Mouse (Mus musculus): ENCODE results near the gene Zfand3. TPM values are rescaled to one million over a fixed set of nuclear protein-coding genes. Genes with fewer than 3 reads are reported as not detected.

Zfand3 gene
- polyA plus RNA-seq, 1 experiment from 2014 or later: 54.9 TPM

DNA sequence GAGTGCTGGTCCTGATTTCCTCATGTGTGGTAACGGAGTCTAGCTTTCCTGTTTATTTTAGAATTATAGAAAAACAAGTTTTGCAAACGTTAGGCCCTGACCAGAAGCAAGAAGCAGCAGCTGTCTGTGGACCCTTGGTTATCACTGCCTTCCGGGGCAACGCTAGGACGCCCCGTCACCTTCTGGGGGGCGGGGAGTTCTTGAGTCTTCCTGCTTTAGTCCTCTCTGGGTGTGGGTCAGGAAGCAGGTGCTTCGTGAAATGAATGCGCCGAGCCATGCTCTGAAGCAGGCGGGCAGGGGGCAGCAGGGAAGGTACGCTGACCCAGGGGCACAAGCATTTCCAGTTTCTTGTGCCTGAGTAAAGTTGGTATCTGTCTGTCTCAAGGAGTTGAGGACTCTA, 129.1 kb downstream of the Zfand3 start:
- H3K27ac ChIP-seq (replicated peaks): no peak overlapping the region
- H3K9me3 ChIP-seq (replicated peaks): no peaks in the 10 kb centered on the region
- no peak overlapping the region for H3K4me2 ChIP-seq (replicated peaks)
- no peak for ATAC-seq (ENCODE audit: insufficient number of reproducible peaks, low FRiP score, low TSS enrichment, low read depth)
- no peak overlapping the region for H3K9ac ChIP-seq
- 0 out of 2 replicates have a peak, but pooled peaks cover 6% of the 10 kb centered on the region for H3K36me3 ChIP-seq
- no peak overlapping the region for H3K4me3 ChIP-seq (replicated peaks)
- no peaks in the 10 kb centered on the region for H3K27me3 ChIP-seq
- peaks cover 3% of the 10 kb centered on the region; the same call in 1 of the 2 replicates for H3K4me1 ChIP-seq
- WGBS: 87% methylated on average over 12 of the region's 12 CpGs

DNA sequence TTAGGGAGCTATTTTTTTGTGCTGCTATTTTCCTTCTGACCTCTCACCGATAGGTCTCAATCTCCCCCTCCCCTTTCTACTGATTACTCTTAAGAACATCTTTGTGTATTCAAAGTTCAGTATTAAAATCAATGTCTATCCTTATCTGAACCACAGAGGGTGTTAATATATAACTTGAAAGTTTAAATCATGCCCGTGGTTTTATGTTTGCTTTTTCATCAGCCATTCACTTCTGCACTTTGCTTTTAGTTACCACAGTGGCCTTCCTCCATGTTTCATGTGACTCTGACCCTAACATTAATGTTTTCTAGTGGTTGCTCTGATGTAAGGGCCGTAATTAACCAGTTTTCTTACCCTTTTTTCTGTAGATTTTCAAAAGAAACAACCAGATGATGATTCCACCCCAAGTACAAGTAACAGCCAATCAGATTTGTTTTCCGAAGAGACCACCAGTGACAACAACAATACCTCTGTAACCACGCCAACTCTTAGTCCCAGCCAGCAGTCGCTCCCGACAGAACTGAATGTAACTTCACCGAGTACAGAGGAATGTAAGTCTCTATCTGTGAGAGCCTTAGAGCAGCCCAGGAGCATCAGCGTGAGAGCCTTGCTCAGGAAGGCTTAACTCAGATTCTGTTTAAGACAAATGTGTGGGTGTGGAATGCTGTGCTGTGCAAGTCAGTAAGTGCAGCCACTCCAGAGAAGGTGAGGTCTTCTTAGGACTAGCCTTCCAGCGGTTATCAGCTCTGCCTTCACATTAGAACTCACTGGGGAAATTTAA, 130.6 kb downstream of the Zfand3 start:
- Histone ChIP-seq H3K27me3 (no peaks in the 10 kb centered on the region), H3K27ac (replicated peaks) (no peak overlapping the region), H3K4me3 (replicated peaks) (no peak overlapping the region), H3K9ac (no peak overlapping the region), H3K36me3 (0 out of 2 replicates have a peak, but pooled peaks cover 6% of the 10 kb centered on the region), H3K4me2 (replicated peaks) (no peak overlapping the region), H3K9me3 (replicated peaks) (no peaks in the 10 kb centered on the region), H3K4me1 (peaks cover 3% of the 10 kb centered on the region; the same call in 1 of the 2 replicates)
- 69% methylated on average over 10 of the region's 10 CpGs for WGBS
- no peak for ATAC-seq (ENCODE audit: insufficient number of reproducible peaks, low FRiP score, low TSS enrichment, low read depth)

DNA sequence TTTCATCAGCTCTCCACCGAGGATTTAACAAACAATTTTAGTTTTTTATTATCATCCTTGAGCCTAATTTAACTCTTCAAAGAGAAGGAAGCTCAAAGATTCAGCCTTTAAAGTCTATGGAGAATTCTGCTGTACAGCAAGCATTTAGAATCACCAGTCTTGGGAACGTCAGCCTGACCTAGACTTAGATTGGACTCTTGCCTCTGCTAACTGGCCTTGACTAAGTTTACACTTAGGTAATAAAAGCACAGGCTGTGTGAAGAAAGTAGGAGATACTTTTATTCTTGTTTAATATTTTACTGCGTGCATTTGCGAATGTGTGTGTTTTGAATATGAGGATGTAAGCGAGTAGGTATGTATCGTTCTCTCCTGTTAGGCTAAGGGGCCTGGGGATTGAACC, 131.4 kb downstream of the Zfand3 start:
- no peak for ATAC-seq (ENCODE audit: insufficient number of reproducible peaks, low FRiP score, low TSS enrichment, low read depth)
- Histone ChIP-seq H3K4me3 (replicated peaks) (no peak overlapping the region), H3K9ac (no peak overlapping the region), H3K9me3 (replicated peaks) (no peaks in the 10 kb centered on the region), H3K36me3 (0 out of 2 replicates have a peak, but pooled peaks cover 6% of the 10 kb centered on the region), H3K4me1 (peaks cover 3% of the 10 kb centered on the region; the same call in 1 of the 2 replicates), H3K27me3 (no peaks in the 10 kb centered on the region), H3K4me2 (replicated peaks) (no peak overlapping the region), H3K27ac (replicated peaks) (no peak overlapping the region)
- 89% methylated on average over 6 of the region's 6 CpGs for WGBS

DNA sequence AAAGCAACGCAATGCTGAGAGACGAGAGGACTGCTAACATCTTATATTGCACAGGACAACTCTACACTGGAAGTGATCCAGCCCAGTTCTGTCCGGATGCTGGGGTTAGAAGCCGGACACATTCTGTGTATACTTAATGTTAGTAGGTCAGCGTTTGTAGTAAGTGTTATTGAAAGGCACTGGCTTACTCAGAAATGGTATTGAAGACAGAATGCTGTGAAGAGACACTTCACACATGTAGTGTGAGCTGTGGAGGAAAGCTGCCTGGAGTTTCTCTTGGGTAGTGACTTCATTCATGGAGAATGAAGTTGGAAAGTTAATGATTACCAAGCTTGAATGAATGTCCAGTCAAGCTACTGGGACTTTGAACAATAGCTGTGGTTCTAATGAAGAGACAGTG, 132.2 kb downstream of the Zfand3 start:
- no peaks in the 10 kb centered on the region for H3K27me3 ChIP-seq
- H3K27ac ChIP-seq (replicated peaks): no peak overlapping the region
- H3K4me3 ChIP-seq (replicated peaks): no peak overlapping the region
- WGBS: 90% methylated on average over 5 of the region's 5 CpGs
- H3K9me3 ChIP-seq (replicated peaks): no peaks in the 10 kb centered on the region
- no peak overlapping the region for H3K9ac ChIP-seq
- ATAC-seq (ENCODE audit: insufficient number of reproducible peaks, low FRiP score, low TSS enrichment, low read depth): no peak
- H3K36me3 ChIP-seq: 0 out of 2 replicates have a peak, but pooled peaks cover 6% of the 10 kb centered on the region
- no peak overlapping the region for H3K4me2 ChIP-seq (replicated peaks)
- peaks cover 3% of the 10 kb centered on the region; the same call in 1 of the 2 replicates for H3K4me1 ChIP-seq

DNA sequence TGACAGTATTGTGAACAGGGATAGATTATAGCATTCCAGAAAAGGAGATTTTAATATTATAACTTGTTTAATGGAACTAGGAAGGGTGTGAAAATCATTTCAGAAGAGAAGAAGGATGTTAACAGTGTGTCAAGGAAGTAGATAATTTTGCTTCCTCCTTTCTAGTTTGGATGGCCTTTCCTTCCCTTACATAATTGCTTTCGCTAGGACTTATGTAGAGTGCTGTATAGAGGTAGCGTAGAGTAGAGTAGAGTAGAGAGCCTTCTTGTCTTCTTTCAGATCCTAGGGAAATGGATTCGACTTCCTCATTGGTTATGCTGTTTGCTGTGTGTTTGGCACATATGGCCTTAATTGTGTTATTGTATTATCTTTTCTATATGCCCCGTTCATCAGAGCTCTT, 132.6 kb downstream of the Zfand3 start:
- Histone ChIP-seq H3K27me3 (no peaks in the 10 kb centered on the region), H3K9me3 (replicated peaks) (no peaks in the 10 kb centered on the region), H3K9ac (no peak overlapping the region), H3K4me3 (replicated peaks) (no peak overlapping the region), H3K36me3 (0 out of 2 replicates have a peak, but pooled peaks cover 6% of the 10 kb centered on the region), H3K27ac (replicated peaks) (no peak overlapping the region), H3K4me2 (replicated peaks) (no peak overlapping the region), H3K4me1 (peaks cover 2% of the 10 kb centered on the region; the same call in 1 of the 2 replicates)
- WGBS: 77% methylated on average over 4 of the region's 4 CpGs
- no peak for ATAC-seq (ENCODE audit: insufficient number of reproducible peaks, low FRiP score, low TSS enrichment, low read depth)

DNA sequence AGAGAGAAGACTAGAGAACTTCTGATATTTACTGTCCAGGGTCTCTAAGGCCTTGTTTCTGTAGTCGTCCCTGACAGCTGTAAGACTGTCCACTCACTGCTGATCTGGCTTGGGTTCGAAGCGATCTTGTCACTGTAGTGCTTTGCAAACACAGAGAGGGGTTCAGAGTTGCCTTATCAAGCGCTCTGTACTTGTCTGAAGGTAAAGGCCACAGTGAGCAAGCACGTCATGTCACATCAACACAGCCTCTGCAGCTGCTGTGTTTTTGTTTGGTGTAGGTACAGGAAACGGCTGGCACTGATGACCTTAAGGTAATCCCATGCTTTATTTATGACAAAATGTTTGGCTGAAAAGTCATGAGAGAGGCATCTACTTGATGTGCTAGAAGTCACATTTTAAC, 139.6 kb downstream of the Zfand3 start:
- Histone ChIP-seq H3K27ac (replicated peaks) (no peak overlapping the region), H3K36me3 (no peaks in the 10 kb centered on the region), H3K4me3 (replicated peaks) (no peak overlapping the region), H3K9ac (no peak overlapping the region), H3K4me1 (no peaks in the 10 kb centered on the region; the same call in 1 of the 2 replicates), H3K4me2 (replicated peaks) (no peak overlapping the region), H3K27me3 (no peaks in the 10 kb centered on the region), H3K9me3 (replicated peaks) (no peaks in the 10 kb centered on the region)
- ATAC-seq (ENCODE audit: insufficient number of reproducible peaks, low FRiP score, low TSS enrichment, low read depth): no peak
- 81% methylated on average over 6 of the region's 6 CpGs for WGBS

DNA sequence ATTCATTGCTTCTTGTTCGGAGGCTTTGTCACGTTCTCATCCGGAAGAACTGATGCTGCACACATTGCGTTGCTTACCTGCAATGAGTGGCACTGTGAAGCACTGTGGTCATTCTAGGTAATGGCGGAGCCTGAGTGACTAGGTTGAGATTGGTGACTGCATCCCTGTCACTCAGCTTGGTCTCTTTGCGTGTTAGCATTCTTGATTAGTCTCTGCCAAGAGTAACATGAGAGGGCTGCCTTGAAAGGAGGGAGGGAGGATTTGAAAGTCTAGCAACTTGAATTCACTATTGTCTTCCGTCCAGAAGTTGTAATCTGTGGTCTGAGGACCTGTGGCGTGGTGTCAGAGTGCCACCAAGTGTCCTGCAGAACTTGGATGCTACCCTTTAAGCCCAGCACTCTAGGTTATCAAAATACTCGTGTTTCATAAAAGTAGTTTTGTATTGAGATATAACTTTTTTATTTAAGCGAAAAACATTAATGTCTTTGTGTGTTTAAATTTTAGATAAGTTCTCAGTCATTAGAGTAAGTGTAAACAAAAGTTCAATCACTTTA, 141.1 kb downstream of the Zfand3 start:
- WGBS: 75% methylated on average over 10 of the region's 10 CpGs
- Histone ChIP-seq H3K27ac (replicated peaks) (no peak overlapping the region), H3K9ac (no peak overlapping the region), H3K4me1 (no peaks in the 10 kb centered on the region; the same call in 1 of the 2 replicates), H3K9me3 (replicated peaks) (no peaks in the 10 kb centered on the region), H3K4me2 (replicated peaks) (no peak overlapping the region), H3K4me3 (replicated peaks) (no peak overlapping the region), H3K36me3 (no peaks in the 10 kb centered on the region), H3K27me3 (no peaks in the 10 kb centered on the region)
- ATAC-seq (ENCODE audit: insufficient number of reproducible peaks, low FRiP score, low TSS enrichment, low read depth): no peak

DNA sequence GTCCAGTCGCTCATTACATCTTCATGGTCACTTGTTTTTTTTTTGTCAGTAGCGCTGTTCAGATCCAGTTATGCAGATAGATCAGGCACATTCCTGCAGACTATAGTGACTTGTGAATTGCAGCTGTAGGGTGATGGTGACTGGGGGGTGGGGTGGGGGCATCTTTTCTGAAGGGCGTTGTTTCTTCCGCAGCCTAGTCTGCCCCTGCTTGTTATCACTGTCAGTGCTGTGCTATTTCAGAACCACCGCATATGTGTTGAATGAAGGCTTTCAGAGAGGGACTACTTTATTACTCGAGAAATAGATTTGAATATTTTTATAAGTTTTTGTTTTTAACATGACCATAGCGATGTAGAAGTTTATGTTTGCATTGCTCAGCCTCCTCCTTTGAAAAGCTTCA, 142.0 kb downstream of the Zfand3 start:
- ATAC-seq (ENCODE audit: insufficient number of reproducible peaks, low FRiP score, low TSS enrichment, low read depth): no peak
- Histone ChIP-seq H3K27me3 (no peaks in the 10 kb centered on the region), H3K4me1 (no peaks in the 10 kb centered on the region; the same call in 1 of the 2 replicates), H3K36me3 (no peaks in the 10 kb centered on the region), H3K9ac (no peak overlapping the region), H3K27ac (replicated peaks) (no peak overlapping the region), H3K9me3 (replicated peaks) (no peaks in the 10 kb centered on the region), H3K4me2 (replicated peaks) (no peak overlapping the region), H3K4me3 (replicated peaks) (no peak overlapping the region)
- 83% methylated on average over 7 of the region's 7 CpGs for whole genome bisulfite sequencing

DNA sequence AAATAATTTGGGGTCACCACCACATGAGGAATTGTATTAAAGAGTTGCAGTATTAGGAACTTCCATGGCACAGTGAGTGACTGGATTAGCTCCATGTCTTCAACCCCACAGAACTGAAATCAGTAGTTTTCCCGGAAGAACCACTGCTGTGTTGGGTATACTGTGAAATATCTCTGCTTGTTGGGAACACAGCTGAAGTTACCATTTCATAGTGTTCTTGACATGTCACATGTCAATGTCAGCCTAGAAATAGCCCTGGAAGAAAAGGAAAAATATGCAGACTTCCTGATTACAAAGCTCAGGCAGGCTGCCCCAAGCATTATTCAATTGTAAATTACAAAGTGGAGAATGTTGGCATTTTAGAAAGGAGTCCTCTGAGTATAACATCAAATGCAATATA, 143.4 kb downstream of the Zfand3 start:
- Histone ChIP-seq H3K4me2 (replicated peaks) (no peak overlapping the region), H3K36me3 (no peaks in the 10 kb centered on the region), H3K4me1 (no peaks in the 10 kb centered on the region; the same call in 1 of the 2 replicates), H3K4me3 (replicated peaks) (no peak overlapping the region), H3K27me3 (no peaks in the 10 kb centered on the region), H3K27ac (replicated peaks) (no peak overlapping the region), H3K9ac (no peak overlapping the region), H3K9me3 (replicated peaks) (no peaks in the 10 kb centered on the region)
- ATAC-seq (ENCODE audit: insufficient number of reproducible peaks, low FRiP score, low TSS enrichment, low read depth): no peak
- 70% methylated on average over 1 of the region's 1 CpGs for WGBS

DNA sequence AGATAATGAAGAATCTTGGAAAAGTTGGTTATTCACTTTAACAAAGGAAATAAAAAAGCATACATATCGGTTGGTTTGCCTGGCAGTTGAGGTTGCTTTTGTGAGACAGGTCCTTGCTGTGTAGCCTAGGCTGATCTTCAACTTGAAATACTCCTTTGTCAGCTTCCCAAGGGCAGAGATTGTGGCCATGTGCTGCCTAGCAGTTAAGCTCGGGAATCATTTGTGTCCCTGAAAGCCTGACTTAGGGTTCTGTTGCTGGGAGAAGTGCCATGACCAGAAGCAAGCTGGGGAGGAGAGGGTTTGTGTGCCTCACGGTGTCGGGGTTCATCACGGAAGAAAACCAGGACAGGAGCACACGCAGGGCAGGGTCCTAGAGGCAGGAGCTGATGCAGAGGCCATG, 143.8 kb downstream of the Zfand3 start:
- H3K9me3 ChIP-seq (replicated peaks): no peaks in the 10 kb centered on the region
- 68% methylated on average over 6 of the region's 6 CpGs for WGBS
- no peak overlapping the region for H3K4me3 ChIP-seq (replicated peaks)
- no peak for ATAC-seq (ENCODE audit: insufficient number of reproducible peaks, low FRiP score, low TSS enrichment, low read depth)
- H3K27ac ChIP-seq (replicated peaks): no peak overlapping the region
- H3K4me2 ChIP-seq (replicated peaks): no peak overlapping the region
- no peaks in the 10 kb centered on the region for H3K27me3 ChIP-seq
- H3K4me1 ChIP-seq: no peaks in the 10 kb centered on the region; the same call in 1 of the 2 replicates
- H3K36me3 ChIP-seq: no peaks in the 10 kb centered on the region
- no peak overlapping the region for H3K9ac ChIP-seq

DNA sequence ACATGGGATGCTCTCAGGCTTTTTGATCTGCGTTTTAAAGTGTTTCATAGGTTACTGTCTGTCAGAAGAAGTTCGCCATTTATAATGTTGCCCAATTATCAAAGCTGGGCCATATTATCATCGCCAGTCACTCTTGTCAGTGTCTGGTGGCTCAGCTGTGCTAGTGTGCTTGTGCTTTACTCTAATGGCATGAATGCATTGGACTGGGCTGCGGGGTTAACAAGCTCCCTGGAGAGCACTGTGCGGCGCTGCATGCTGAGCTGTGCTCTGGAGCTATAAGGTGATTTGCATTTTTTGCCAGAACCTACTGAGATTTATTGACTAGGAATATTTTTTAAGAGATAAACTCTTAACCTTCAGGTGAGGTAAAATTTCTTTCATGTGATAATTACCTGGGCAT, 145.4 kb downstream of the Zfand3 start:
- no peak overlapping the region for H3K4me2 ChIP-seq (replicated peaks)
- 82% methylated on average over 6 of the region's 6 CpGs for WGBS
- no peaks in the 10 kb centered on the region for H3K27me3 ChIP-seq
- H3K9ac ChIP-seq: no peak overlapping the region
- no peak overlapping the region for H3K4me3 ChIP-seq (replicated peaks)
- no peak overlapping the region for H3K27ac ChIP-seq (replicated peaks)
- no peaks in the 10 kb centered on the region for H3K9me3 ChIP-seq (replicated peaks)
- peaks cover 3% of the 10 kb centered on the region; the same call in 1 of the 2 replicates for H3K4me1 ChIP-seq
- ATAC-seq (ENCODE audit: insufficient number of reproducible peaks, low FRiP score, low TSS enrichment, low read depth): no peak
- H3K36me3 ChIP-seq: no peaks in the 10 kb centered on the region
